Mouse (Mus musculus): ENCODE results near the gene Rpl7a. TPM values are rescaled to one million over a fixed set of nuclear protein-coding genes. Genes with fewer than 3 reads are reported as not detected.

Gene Rpl7a
- polyA plus RNA-seq, 1 experiment from 2014 or later = 314 TPM

DNA sequence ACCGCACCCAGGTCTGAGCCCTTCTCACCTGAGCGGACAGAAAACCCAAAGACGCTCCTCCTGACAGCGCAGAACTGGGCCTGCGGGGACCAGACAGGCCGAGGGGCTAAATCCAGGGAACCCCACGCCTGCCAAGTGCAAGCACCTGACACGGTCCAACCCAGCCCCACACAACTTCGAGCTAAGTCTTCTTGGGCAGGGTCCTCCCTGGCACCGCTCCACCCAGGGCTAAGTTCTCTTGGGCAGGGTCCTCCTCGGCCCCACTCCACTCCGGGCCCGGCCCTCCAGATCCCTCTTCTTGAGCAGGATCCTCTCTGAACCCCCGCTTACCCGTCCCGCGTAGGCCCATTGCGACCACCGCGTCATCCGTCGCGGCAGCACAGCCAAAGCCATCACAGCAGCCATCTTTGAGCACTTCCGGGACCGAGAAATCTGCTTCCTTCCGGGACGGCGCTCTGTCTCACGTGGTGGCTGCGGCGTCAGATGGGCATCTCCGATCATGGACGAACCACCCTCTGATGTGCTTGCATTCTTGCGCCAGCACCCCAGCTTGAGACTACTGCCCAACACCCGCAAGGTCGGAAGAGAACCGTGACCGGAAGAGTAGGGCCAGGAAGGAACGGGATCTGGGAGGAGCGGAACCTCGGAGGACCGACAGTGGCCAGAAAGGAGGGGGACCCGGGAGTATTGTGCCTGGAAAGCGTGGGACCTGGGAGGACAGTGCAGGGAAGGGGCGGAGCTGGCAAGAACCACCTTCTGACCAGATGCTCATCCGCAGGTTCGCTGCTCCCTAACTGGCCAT lies 5.6 kb downstream of the Rpl7a start, which contains the start of the genes Surf2 and Surf1:
Gene Surf2 (plus strand): TSS at position 441 of the 802 bp plus-strand sequence.
Gene Surf1 (minus strand): TSS at position 604 of the 802 bp plus-strand sequence.
- H3K4me3 ChIP-seq = peak within 1 kb of the TSS; percentile 73
- no peaks in the 10 kb centered on the region for H3K9me3 ChIP-seq (replicated peaks)
- ATAC-seq (replicated peaks; ENCODE audit: insufficient number of reproducible peaks, insufficient read depth, low FRiP score, low read depth) = peak; percentile 53
- peak within 1 kb of the TSS; percentile 64 for H3K9ac ChIP-seq
- peak within 1 kb of the TSS; percentile 92 for H3K4me2 ChIP-seq
- H3K4me1 ChIP-seq (replicated peaks) = peaks cover 41% of the 10 kb centered on the region
- H3K36me3 ChIP-seq = peaks cover 60% of the 10 kb centered on the region
- 2% methylated on average over 47 of the region's 47 CpGs for WGBS
- no peaks in the 10 kb centered on the region for H3K27me3 ChIP-seq
- H3K27ac ChIP-seq = peak within 1 kb of the TSS; percentile 70

DNA sequence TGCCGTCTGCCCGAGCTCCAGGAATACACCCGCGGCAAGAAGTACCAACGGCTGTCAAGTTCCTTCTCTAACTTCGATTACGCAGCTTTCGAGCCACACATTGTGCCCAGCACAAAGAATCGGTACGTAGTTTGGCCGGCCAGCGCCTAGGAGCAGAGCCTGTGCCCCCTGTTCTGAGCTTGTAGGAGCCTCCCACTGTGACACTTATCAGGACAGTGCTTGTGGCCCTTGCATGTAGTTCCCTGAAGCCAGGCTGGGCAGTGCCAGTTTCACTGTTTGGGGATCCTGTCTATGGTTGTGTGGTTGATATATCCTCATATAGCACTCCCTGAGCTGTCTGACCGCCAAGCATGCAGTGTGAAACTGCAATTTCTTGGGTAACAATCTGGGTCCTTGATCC lies 6.2 kb downstream of the Rpl7a start:
- Histone ChIP-seq H3K4me3 (peak overlapping the region; percentile 73), H3K27me3 (no peaks in the 10 kb centered on the region), H3K4me2 (peak overlapping the region; percentile 92), H3K9me3 (replicated peaks) (no peaks in the 10 kb centered on the region), H3K27ac (peak overlapping the region; percentile 70), H3K9ac (peak overlapping the region; percentile 64), H3K4me1 (replicated peaks) (peaks cover 40% of the 10 kb centered on the region), H3K36me3 (peaks cover 63% of the 10 kb centered on the region)
- ATAC-seq (replicated peaks; ENCODE audit: insufficient number of reproducible peaks, insufficient read depth, low FRiP score, low read depth) = no peak
- 1% methylated on average over 13 of the region's 13 CpGs for WGBS

DNA sequence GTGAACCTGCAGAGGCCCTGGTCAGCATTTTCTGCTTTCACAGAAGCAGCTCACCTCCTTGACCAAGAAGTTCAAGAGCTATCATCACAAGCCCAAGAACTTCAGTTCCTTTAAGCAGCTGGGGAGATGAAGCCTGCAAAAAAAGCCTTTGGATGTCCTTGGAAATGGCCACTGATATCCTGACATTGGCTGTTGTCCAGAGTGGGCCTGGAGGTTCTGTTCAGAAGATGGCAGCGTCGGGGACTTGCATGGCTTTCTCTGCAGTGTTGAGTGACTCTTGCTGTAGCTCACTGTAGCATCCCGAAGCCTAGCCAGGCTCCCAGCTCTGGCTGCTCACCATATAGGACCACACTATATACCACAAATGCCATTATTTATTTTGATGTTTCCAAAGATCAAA lies 9.1 kb downstream of the Rpl7a start:
- WGBS = 79% methylated on average over 3 of the region's 3 CpGs
- H3K9me3 ChIP-seq (replicated peaks) = no peaks in the 10 kb centered on the region
- H3K4me3 ChIP-seq = no peak overlapping the region
- H3K4me1 ChIP-seq (replicated peaks) = peaks cover 31% of the 10 kb centered on the region
- ATAC-seq (replicated peaks; ENCODE audit: insufficient number of reproducible peaks, insufficient read depth, low FRiP score, low read depth) = no peak
- no peak overlapping the region for H3K4me2 ChIP-seq
- no peaks in the 10 kb centered on the region for H3K27me3 ChIP-seq
- H3K9ac ChIP-seq = no peak overlapping the region
- H3K36me3 ChIP-seq = peaks cover 63% of the 10 kb centered on the region
- H3K27ac ChIP-seq = no peak overlapping the region

DNA sequence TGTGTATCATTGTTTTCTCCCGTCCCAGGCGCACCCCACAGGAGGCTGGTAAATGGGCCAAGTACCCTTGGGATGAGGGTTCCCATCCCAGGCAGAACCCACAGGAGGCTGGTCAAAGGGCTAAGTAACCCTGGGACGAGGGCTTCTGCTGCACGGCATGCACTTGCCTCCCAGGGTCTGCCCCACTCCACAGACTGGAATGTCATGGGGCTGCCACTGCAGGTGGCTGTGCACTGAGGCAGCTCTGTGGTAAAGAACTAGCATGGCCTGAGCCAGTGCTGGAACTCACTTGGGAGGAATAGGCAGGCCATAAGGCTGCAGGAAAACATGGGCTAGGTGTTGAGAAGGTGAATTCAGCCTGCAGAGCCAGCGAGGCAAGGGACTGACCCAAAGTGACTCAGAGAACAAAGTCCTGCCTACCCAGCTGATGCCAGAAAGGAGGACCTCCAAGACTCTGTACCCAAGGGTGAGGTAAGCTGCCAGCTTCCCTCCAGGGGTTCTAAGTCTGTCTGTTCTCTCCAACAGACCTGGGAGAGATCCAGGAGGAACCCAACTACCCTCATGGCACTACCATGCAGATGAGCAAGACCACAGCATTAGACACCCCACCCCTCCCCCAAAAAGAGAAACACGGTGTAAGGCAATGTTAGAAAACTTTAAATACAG lies 9.8 kb downstream of the Rpl7a start:
- ATAC-seq (replicated peaks; ENCODE audit: insufficient number of reproducible peaks, insufficient read depth, low FRiP score, low read depth) = no peak
- Histone ChIP-seq H3K27ac (no peak overlapping the region), H3K27me3 (no peaks in the 10 kb centered on the region), H3K4me2 (no peak overlapping the region), H3K4me3 (no peak overlapping the region), H3K4me1 (replicated peaks) (peaks cover 25% of the 10 kb centered on the region), H3K9me3 (replicated peaks) (no peaks in the 10 kb centered on the region), H3K9ac (no peak overlapping the region), H3K36me3 (peaks cover 70% of the 10 kb centered on the region)
- 86% methylated on average over 6 of the region's 6 CpGs for WGBS

DNA sequence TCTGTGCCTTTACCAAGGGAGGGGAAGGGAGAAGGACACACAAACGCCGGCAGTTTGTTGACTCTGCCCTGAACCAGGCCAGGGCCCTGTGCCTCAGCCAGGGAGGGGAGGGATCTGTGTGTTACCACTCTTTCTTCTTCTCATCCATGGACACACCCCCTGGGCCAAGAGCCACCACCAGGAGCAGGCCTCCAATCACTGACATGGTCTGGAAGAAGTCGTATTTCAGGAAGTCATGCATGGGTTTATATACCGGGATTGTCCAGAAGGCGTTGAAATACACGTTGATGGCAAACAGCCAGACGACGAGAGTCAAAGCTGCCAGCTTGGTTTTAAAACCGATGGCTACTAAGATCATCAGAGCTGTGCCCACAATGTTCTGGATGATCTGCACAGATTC lies 11.2 kb downstream of the Rpl7a start:
- H3K9ac ChIP-seq = peak overlapping the region; percentile 29
- no peaks in the 10 kb centered on the region for H3K9me3 ChIP-seq (replicated peaks)
- peak overlapping the region; percentile 51 for H3K27ac ChIP-seq
- H3K4me1 ChIP-seq (replicated peaks) = peaks cover 18% of the 10 kb centered on the region
- H3K36me3 ChIP-seq = peaks cover 84% of the 10 kb centered on the region
- no peak overlapping the region for H3K4me2 ChIP-seq
- no peaks in the 10 kb centered on the region for H3K27me3 ChIP-seq
- no peak for ATAC-seq (replicated peaks; ENCODE audit: insufficient number of reproducible peaks, insufficient read depth, low FRiP score, low read depth)
- no peak overlapping the region for H3K4me3 ChIP-seq
- WGBS = 30% methylated on average over 9 of the region's 9 CpGs

DNA sequence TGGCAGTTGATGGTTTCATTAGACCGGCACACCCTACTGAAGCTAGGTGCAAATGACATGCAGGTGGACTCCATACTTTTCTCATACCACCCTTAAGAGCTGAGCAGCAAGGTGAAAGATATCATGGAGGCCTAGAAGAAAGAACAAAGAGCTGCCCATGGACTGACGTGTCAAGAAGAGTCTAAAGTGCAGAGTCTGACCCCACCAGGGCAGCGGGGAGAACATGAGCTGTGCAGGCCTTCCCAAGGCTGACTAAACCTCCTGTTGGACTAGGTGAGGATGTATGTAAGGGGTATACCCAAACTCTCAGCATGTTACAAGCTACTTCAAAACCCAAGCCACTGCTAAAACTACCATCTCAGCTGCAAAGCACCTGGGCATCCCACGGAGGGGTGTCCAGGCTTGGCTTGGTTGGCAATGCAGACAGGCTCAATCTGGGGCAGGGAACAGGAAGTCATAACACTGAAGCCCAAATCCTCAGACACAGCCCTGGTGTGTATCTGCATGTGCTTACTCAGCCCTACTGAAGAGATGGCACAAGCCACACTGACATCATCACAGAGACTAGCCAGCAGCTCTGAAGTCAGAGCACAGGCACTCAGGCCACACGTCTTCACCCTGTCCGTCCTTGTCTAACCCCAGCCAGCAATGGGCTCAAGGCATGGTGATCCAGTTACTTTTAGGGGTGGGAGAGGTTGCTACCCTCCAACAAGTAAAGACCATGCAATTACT lies 17.3 kb downstream of the Rpl7a start:
- H3K4me1 ChIP-seq (replicated peaks) = peaks cover 42% of the 10 kb centered on the region
- H3K27me3 ChIP-seq = no peaks in the 10 kb centered on the region
- 83% methylated on average over 6 of the region's 6 CpGs for WGBS
- H3K4me2 ChIP-seq = no peak overlapping the region
- H3K9me3 ChIP-seq (replicated peaks) = no peaks in the 10 kb centered on the region
- ATAC-seq (replicated peaks; ENCODE audit: insufficient number of reproducible peaks, insufficient read depth, low FRiP score, low read depth) = no peak
- H3K36me3 ChIP-seq = peaks cover 57% of the 10 kb centered on the region
- no peak overlapping the region for H3K9ac ChIP-seq
- no peak overlapping the region for H3K4me3 ChIP-seq
- no peak overlapping the region for H3K27ac ChIP-seq

DNA sequence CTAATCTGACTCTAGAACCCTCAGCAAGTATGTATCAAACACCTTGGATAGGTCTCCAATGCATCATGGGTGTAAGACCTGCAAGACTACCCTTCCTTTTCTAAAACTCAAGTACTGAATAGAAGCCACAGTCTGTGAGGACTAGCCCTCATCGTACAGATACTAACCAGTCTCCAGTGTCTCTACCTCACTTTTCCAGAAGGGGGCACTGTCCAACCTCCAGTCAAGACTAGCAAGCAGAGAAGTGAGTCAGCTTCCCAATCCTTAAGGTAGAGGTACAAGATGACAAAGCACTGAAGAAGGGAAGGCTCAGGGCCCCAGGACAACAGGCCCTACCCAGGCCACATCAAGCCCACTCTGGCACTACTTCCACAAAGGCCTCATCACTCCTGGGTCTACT lies 19.8 kb downstream of the Rpl7a start:
- no peak overlapping the region for H3K27ac ChIP-seq
- H3K4me3 ChIP-seq = no peak overlapping the region
- no peak overlapping the region for H3K4me2 ChIP-seq
- H3K36me3 ChIP-seq = peaks cover 32% of the 10 kb centered on the region
- no peaks in the 10 kb centered on the region for H3K27me3 ChIP-seq
- H3K9ac ChIP-seq = no peak overlapping the region
- 19% methylated on average over 1 of the region's 1 CpGs for WGBS
- ATAC-seq (replicated peaks; ENCODE audit: insufficient number of reproducible peaks, insufficient read depth, low FRiP score, low read depth) = no peak
- H3K4me1 ChIP-seq (replicated peaks) = peaks cover 46% of the 10 kb centered on the region
- no peaks in the 10 kb centered on the region for H3K9me3 ChIP-seq (replicated peaks)

DNA sequence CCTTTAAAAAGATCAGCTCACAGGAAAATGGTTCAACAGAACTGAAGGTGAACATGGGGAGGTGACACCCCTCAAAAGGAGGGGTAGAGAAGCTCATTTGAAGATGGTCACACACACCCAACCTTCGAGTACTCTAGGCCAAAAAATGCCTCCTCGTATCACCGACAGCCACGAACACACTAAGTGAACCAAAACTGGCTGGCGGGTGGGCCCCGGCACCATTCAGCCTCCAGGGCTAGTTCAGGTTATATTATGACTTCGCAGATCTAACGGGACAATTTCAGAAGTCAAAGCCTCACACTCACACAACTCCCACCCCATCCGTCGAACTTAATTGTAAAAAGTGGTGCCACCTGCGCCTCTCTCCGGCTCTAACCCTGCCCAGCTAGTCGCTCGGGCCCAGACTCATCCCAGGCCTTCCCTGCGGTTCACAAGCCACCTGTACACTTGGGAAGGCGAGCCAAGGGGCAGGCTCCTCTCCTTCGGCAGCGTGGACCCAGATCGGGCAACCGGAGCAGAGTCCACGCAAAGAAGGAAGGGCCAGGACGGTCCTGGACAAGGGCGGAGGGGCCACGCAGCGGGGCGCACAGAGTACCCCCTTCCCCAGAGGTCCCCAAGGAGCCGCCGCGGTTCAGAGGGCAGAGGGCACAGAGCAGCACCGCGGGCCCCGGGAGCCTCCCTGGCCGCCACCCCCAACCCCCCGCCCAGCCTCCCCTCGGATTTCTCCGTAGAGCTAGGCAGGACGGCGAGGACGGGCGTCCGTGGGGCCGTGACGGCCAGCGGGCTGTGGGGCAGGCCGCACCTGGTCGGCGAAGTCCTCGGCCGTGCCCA lies 22.1 kb downstream of the Rpl7a start:
- H3K9me3 ChIP-seq (replicated peaks) = no peaks in the 10 kb centered on the region
- peak overlapping the region; percentile 69 for H3K4me2 ChIP-seq
- peaks cover 46% of the 10 kb centered on the region for H3K4me1 ChIP-seq (replicated peaks)
- peak; percentile 55 for ATAC-seq (replicated peaks; ENCODE audit: insufficient number of reproducible peaks, insufficient read depth, low FRiP score, low read depth)
- H3K36me3 ChIP-seq = peaks cover 17% of the 10 kb centered on the region
- H3K9ac ChIP-seq = peak overlapping the region; percentile 98
- WGBS = 1% methylated on average over 48 of the region's 49 CpGs
- H3K4me3 ChIP-seq = peak overlapping the region; percentile 97
- no peaks in the 10 kb centered on the region for H3K27me3 ChIP-seq
- peak overlapping the region; percentile 94 for H3K27ac ChIP-seq

DNA sequence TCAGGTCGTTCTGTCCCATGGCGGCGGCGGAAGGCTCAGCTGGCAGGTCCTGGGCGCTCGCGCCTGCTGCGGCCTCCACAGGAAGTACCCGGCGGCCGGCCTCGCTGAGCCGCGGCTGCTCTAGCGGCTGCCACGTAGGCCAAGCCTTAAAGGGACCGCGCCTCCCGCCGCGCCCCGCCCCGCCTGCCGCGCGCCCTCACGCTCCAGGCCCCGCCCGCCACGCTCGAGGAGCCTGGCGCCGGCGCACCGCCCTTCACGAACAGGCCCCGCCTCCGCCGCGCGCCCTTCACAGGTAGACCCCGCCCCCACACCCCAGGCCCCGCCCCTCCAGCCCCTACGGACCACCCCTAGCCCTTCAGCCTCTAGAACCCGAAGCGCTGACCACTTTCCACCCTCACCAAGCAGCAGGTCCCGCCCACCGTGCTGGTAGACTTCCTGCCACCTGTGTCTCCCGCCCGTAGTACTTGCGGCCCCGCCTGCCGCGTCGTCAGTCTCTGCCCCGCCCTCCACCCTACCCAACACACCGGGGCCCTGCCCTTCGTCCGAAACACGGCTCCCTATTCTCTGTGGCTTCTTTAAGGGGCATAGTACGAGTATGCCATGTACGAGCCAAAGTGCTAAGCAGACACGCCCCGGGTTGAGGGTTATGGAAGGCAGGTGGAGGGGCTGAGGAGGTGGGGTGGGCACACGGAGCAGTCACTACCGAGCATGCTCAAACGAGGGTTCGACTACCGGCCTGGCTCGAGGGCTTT lies 22.9 kb downstream of the Rpl7a start, which contains the start of the genes Surf4 and Stkld1:
Gene Surf4 (minus strand): TSS at position 625 of the 752 bp plus-strand sequence.
Gene Stkld1 (plus strand): TSS at position 744 of the 752 bp plus-strand sequence.
- Histone ChIP-seq H3K4me2 (peak within 1 kb of the TSS; percentile 69), H3K4me1 (replicated peaks) (peaks cover 40% of the 10 kb centered on the region), H3K9me3 (replicated peaks) (no peaks in the 10 kb centered on the region), H3K27me3 (no peaks in the 10 kb centered on the region), H3K9ac (peak within 1 kb of the TSS; percentile 98), H3K27ac (peak within 1 kb of the TSS; percentile 94), H3K4me3 (peak within 1 kb of the TSS; percentile 97), H3K36me3 (peaks cover 11% of the 10 kb centered on the region)
- ATAC-seq (replicated peaks; ENCODE audit: insufficient number of reproducible peaks, insufficient read depth, low FRiP score, low read depth) = peak; percentile 96
- WGBS = under 1% methylated on average over 45 of the region's 70 CpGs

DNA sequence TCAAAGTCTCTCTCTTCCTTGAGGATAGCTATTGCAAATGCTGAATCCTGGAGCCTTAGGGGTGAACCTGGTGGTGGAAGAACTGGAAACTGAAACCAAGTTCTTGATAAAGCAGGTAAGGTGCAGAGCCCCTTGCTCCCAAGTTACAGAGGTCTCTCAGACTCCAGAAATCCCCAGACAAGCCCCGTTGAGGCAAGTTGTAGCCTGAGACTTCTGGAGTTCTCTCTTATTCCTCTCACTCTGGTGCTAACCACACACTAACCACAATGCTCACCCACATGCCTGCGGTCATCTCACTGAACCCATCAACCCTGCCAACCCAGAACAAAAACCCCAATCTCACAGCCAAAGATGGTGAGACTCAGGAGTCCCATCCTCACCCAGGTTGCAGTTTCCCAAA lies 24.7 kb downstream of the Rpl7a start:
- no peak overlapping the region for H3K27ac ChIP-seq
- H3K4me1 ChIP-seq (replicated peaks) = peaks cover 25% of the 10 kb centered on the region
- no peak for ATAC-seq (replicated peaks; ENCODE audit: insufficient number of reproducible peaks, insufficient read depth, low FRiP score, low read depth)
- WGBS = 78% methylated on average over 2 of the region's 2 CpGs
- H3K4me2 ChIP-seq = no peak overlapping the region
- no peaks in the 10 kb centered on the region for H3K9me3 ChIP-seq (replicated peaks)
- no peak overlapping the region for H3K4me3 ChIP-seq
- H3K36me3 ChIP-seq = no peaks in the 10 kb centered on the region; the same call in 1 of the 2 replicates
- no peaks in the 10 kb centered on the region for H3K27me3 ChIP-seq
- H3K9ac ChIP-seq = no peak overlapping the region

Data from heart, embryonic 15.5 days (tissue).